In the genomic region with DNA sequence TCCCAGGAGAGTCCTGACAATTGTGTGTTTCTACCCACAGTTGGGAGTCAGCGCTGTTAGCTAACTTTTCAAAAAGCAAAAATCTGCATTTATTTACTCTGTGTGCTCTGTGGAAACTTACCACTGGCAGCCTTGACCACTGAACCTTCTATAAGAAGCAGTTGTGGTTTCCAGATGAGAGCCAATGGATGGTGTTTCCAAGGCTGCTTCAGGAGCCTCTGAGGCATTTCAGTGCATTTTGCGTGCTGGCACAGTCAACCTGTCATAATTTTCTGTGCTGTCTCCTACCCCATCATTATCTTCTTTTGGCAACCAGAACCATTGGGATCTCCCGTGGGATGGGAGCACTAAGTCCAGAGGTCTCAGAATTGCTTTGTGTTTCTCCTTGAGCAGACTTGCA, we compare ENCODE assay signal across 19 mouse cellular contexts.
A peak's percentile ranks its signal among the peaks of the same experiment; 100 is the strongest.
DNase-seq lines count a peak whose midpoint lies in the region; ATAC-seq lines count a peak whose summit lies in the region.
"Had no signal": no experiment of that assay in that cellular context is flagged by ENCODE, and none has a peak within 500 bp of the region (broad histone marks: within the 10 kb centered on the region; RNA-seq: fewer than 3 reads in every experiment).

No protein-coding gene starts in this region.

- 81% methylated on average over 3 of the region's 3 CpGs for WGBS in embryonic facial prominence, embryonic 14.5 days
- 91% methylated on average over 3 of the region's 3 CpGs for WGBS in embryonic facial prominence, embryonic 10.5 days
- WGBS in embryonic facial prominence, embryonic 15.5 days: 72% methylated on average over 3 of the region's 3 CpGs

- peak; percentile 81 for DNase-seq in embryonic facial prominence, embryonic 14.5 days (ENCODE audit: low spot score)
- DNase-seq in embryonic facial prominence, embryonic 10.5 days (ENCODE audit: low spot score): no peak
- no peak for DNase-seq in cerebellum, postnatal 14 days
- DNase-seq: adrenal gland, adult 2 months; adrenal gland, adult 8-10 months; adrenal gland, postnatal 10 days; adrenal gland, postnatal 14 days; adrenal gland, postnatal 25 days; adrenal gland, postnatal 36 days; B cell, adult 2 months; cerebellum, adult 11 months; cerebellum, adult 11-12 months; cerebellum, adult 18-20 months had no signal

- no peaks in the 10 kb centered on the region for H3K9me3 ChIP-seq in embryonic facial prominence, embryonic 14.5 days (ENCODE audit: control insufficient read depth, low read length)
- H3K9me3 ChIP-seq in embryonic facial prominence, embryonic 10.5 days: no peaks in the 10 kb centered on the region
- H3K9me3 ChIP-seq in embryonic facial prominence, embryonic 15.5 days (replicated peaks): no peaks in the 10 kb centered on the region
- H3K9me3 ChIP-seq: G1E had no signal

- H3K4me3 ChIP-seq in embryonic facial prominence, embryonic 14.5 days (ENCODE audit: low read depth, low read length): no peak overlapping the region
- no peak overlapping the region for H3K4me3 ChIP-seq in embryonic facial prominence, embryonic 10.5 days
- no peak overlapping the region for H3K4me3 ChIP-seq in embryonic facial prominence, embryonic 15.5 days (replicated peaks)

- H3K36me3 ChIP-seq in embryonic facial prominence, embryonic 14.5 days (ENCODE audit: control insufficient read depth, insufficient read depth, low read length): no peaks in the 10 kb centered on the region
- no peaks in the 10 kb centered on the region for H3K36me3 ChIP-seq in embryonic facial prominence, embryonic 10.5 days (replicated peaks)
- no peaks in the 10 kb centered on the region for H3K36me3 ChIP-seq in embryonic facial prominence, embryonic 15.5 days
- H3K36me3 ChIP-seq: G1E had no signal

- no peak overlapping the region for H3K9ac ChIP-seq in embryonic facial prominence, embryonic 14.5 days (ENCODE audit: low read depth, low read length)
- no peak overlapping the region for H3K9ac ChIP-seq in embryonic facial prominence, embryonic 15.5 days

- no peaks in the 10 kb centered on the region for H3K27me3 ChIP-seq in embryonic facial prominence, embryonic 14.5 days (replicated peaks; ENCODE audit: control insufficient read depth, insufficient read depth, low read length)
- no peaks in the 10 kb centered on the region for H3K27me3 ChIP-seq in embryonic facial prominence, embryonic 10.5 days (replicated peaks; ENCODE audit: low read depth, poor library complexity, severe bottlenecking)
- H3K27me3 ChIP-seq in embryonic facial prominence, embryonic 15.5 days: no peaks in the 10 kb centered on the region
- H3K27me3 ChIP-seq: CH12.LX had no signal

- H3K4me1 ChIP-seq in embryonic facial prominence, embryonic 14.5 days (ENCODE audit: control insufficient read depth, insufficient read depth, low read length): no peaks in the 10 kb centered on the region
- peaks cover 4% of the 10 kb centered on the region for H3K4me1 ChIP-seq in embryonic facial prominence, embryonic 10.5 days
- H3K4me1 ChIP-seq in embryonic facial prominence, embryonic 15.5 days: 0 out of 2 replicates have a peak, but pooled peaks cover 4% of the 10 kb centered on the region

- no peak overlapping the region for H3K27ac ChIP-seq in embryonic facial prominence, embryonic 14.5 days (replicated peaks; ENCODE audit: low read depth, low read length)
- H3K27ac ChIP-seq in embryonic facial prominence, embryonic 10.5 days (replicated peaks): no peak overlapping the region
- H3K27ac ChIP-seq in embryonic facial prominence, embryonic 15.5 days (replicated peaks): no peak overlapping the region

- ATAC-seq in embryonic facial prominence, embryonic 14.5 days (ENCODE audit: low read depth): peak; percentile 57; the same call in 1 of the 2 replicates
- peak; percentile 43; the same call in 1 of the 2 replicates for ATAC-seq in embryonic facial prominence, embryonic 15.5 days (ENCODE audit: insufficient number of reproducible peaks, low FRiP score, low TSS enrichment, low read depth)
- ATAC-seq: activated CD4-positive, CD25-positive, alpha-beta regulatory T cell, adult 4 months; CD4-positive, CD25-positive, alpha-beta regulatory T cell, adult 4 months; Patski had no signal

- no peak overlapping the region for H3K4me2 ChIP-seq in embryonic facial prominence, embryonic 14.5 days (ENCODE audit: low read depth, low read length)
- H3K4me2 ChIP-seq in embryonic facial prominence, embryonic 15.5 days (replicated peaks): no peak overlapping the region
